Mouse (Mus musculus): ENCODE measurements at regions not wholly inside any gene's neighbourhood (a gene's known extent, or its start where the extent isn't known, plus 50 kb on each side); places are given as distances from the start of the nearest gene placed in this dataset.
A peak's percentile ranks its signal among the peaks of the same experiment; 100 is the strongest.

GRCm38 (mm10) chr4:95105424-95105823 is 53.4 kb upstream of the Jun start:
- H3K27me3 ChIP-seq (replicated peaks): no peaks in the 10 kb centered on the region
- peak overlapping the region; percentile 46 for H3K4me2 ChIP-seq (replicated peaks)
- no peaks in the 10 kb centered on the region for H3K9me3 ChIP-seq
- no peak overlapping the region for H3K9ac ChIP-seq
- H3K27ac ChIP-seq: no peak overlapping the region
- WGBS: 47% methylated on average over 3 of the region's 3 CpGs
- H3K36me3 ChIP-seq: no peaks in the 10 kb centered on the region
- H3K4me3 ChIP-seq (replicated peaks): no peak overlapping the region
- peak; percentile 66; the same call in 1 of the 2 replicates for ATAC-seq
- H3K4me1 ChIP-seq (replicated peaks): peaks cover 11% of the 10 kb centered on the region

- Histone ChIP-seq H3K4me2 (replicated peaks) (peak overlapping the region; percentile 46), H3K27ac (peak overlapping the region; percentile 56), H3K4me3 (replicated peaks) (no peak overlapping the region), H3K4me1 (replicated peaks) (peaks cover 11% of the 10 kb centered on the region), H3K9ac (peak overlapping the region; percentile 37), H3K36me3 (no peaks in the 10 kb centered on the region), H3K9me3 (no peaks in the 10 kb centered on the region), H3K27me3 (replicated peaks) (no peaks in the 10 kb centered on the region)
- peak; percentile 64 for ATAC-seq
- whole genome bisulfite sequencing: 38% methylated on average over 16 of the region's 16 CpGs
Measured at GRCm38 (mm10) chr4:95105926-95106622, 54.1 kb upstream of the Jun start.

GRCm38 (mm10) chr4:95106881-95107665 is 55.1 kb upstream of the Jun start:
- Histone ChIP-seq H3K27ac (no peak overlapping the region), H3K4me2 (replicated peaks) (no peak overlapping the region), H3K9ac (no peak overlapping the region)

GRCm38 (mm10) chr4:95108811-95109210 is 56.8 kb upstream of the Jun start:
- H3K36me3 ChIP-seq: no peaks in the 10 kb centered on the region
- H3K4me1 ChIP-seq (replicated peaks): peaks cover 11% of the 10 kb centered on the region
- no peak overlapping the region for H3K27ac ChIP-seq
- H3K9ac ChIP-seq: no peak overlapping the region
- H3K27me3 ChIP-seq (replicated peaks): no peaks in the 10 kb centered on the region
- no peaks in the 10 kb centered on the region for H3K9me3 ChIP-seq
- no peak overlapping the region for H3K4me2 ChIP-seq (replicated peaks)
- no peak for ATAC-seq
- no peak overlapping the region for H3K4me3 ChIP-seq (replicated peaks)
- 68% methylated on average over 6 of the region's 6 CpGs for WGBS

More at GRCm38 (mm10) chr4:95106881-95107665, 55.1 kb upstream of the Jun start:
- Histone ChIP-seq H3K27me3 (replicated peaks) (no peaks in the 10 kb centered on the region), H3K4me1 (replicated peaks) (peaks cover 11% of the 10 kb centered on the region), H3K36me3 (no peaks in the 10 kb centered on the region), H3K4me3 (replicated peaks) (no peak overlapping the region), H3K9me3 (no peaks in the 10 kb centered on the region)
- WGBS: 72% methylated on average over 10 of the region's 10 CpGs
- no peak for ATAC-seq

- Histone ChIP-seq H3K27ac (no peak overlapping the region), H3K4me1 (replicated peaks) (peaks cover 6% of the 10 kb centered on the region), H3K9ac (no peak overlapping the region), H3K9me3 (no peaks in the 10 kb centered on the region), H3K27me3 (replicated peaks) (no peaks in the 10 kb centered on the region), H3K4me3 (replicated peaks) (no peak overlapping the region), H3K36me3 (no peaks in the 10 kb centered on the region), H3K4me2 (replicated peaks) (no peak overlapping the region)
- no peak for ATAC-seq
- 80% methylated on average over 8 of the region's 8 CpGs for WGBS
Measured at GRCm38 (mm10) chr4:95110828-95111227, 58.8 kb upstream of the Jun start.

- Histone ChIP-seq H3K4me2 (replicated peaks) (no peak overlapping the region), H3K4me1 (replicated peaks) (no peaks in the 10 kb centered on the region), H3K27ac (no peak overlapping the region), H3K9me3 (no peaks in the 10 kb centered on the region), H3K4me3 (replicated peaks) (no peak overlapping the region), H3K36me3 (no peaks in the 10 kb centered on the region), H3K27me3 (replicated peaks) (no peaks in the 10 kb centered on the region), H3K9ac (no peak overlapping the region)
- 0 out of 2 replicates have a peak, but pooled peaks have one; percentile 68 for ATAC-seq
- 49% methylated on average over 5 of the region's 5 CpGs for WGBS
Measured at GRCm38 (mm10) chr4:95117158-95117681, 65.2 kb upstream of the Jun start.

- no peak for ATAC-seq
- no peaks in the 10 kb centered on the region for H3K36me3 ChIP-seq
- H3K9ac ChIP-seq: no peak overlapping the region
- WGBS: 88% methylated on average over 1 of the region's 1 CpGs
- H3K27ac ChIP-seq: no peak overlapping the region
- H3K4me3 ChIP-seq (replicated peaks): no peak overlapping the region
- no peak overlapping the region for H3K4me2 ChIP-seq (replicated peaks)
- no peaks in the 10 kb centered on the region for H3K4me1 ChIP-seq (replicated peaks)
- no peaks in the 10 kb centered on the region for H3K9me3 ChIP-seq
- no peaks in the 10 kb centered on the region for H3K27me3 ChIP-seq (replicated peaks)
Measured at GRCm38 (mm10) chr4:95120876-95121275, 68.9 kb upstream of the Jun start.

- no peaks in the 10 kb centered on the region for H3K27me3 ChIP-seq (replicated peaks)
- no peaks in the 10 kb centered on the region for H3K36me3 ChIP-seq
- H3K4me2 ChIP-seq (replicated peaks): no peak overlapping the region
- no peak for ATAC-seq
- 93% methylated on average over 1 of the region's 1 CpGs for WGBS
- H3K4me3 ChIP-seq (replicated peaks): no peak overlapping the region
- H3K27ac ChIP-seq: no peak overlapping the region
- H3K9me3 ChIP-seq: no peaks in the 10 kb centered on the region
- no peaks in the 10 kb centered on the region for H3K4me1 ChIP-seq (replicated peaks)
- no peak overlapping the region for H3K9ac ChIP-seq
Measured at GRCm38 (mm10) chr4:95125346-95125745, 73.3 kb upstream of the Jun start.

- no peak overlapping the region for H3K27ac ChIP-seq
- H3K27me3 ChIP-seq (replicated peaks): no peaks in the 10 kb centered on the region
- H3K4me2 ChIP-seq (replicated peaks): no peak overlapping the region
- no peak overlapping the region for H3K9ac ChIP-seq
- H3K9me3 ChIP-seq: no peaks in the 10 kb centered on the region
- ATAC-seq: no peak
- 76% methylated on average over 2 of the region's 2 CpGs for WGBS
- no peaks in the 10 kb centered on the region for H3K36me3 ChIP-seq
- no peaks in the 10 kb centered on the region for H3K4me1 ChIP-seq (replicated peaks)
- H3K4me3 ChIP-seq (replicated peaks): no peak overlapping the region
Measured at GRCm38 (mm10) chr4:95127970-95128369, 75.9 kb upstream of the Jun start.

- Histone ChIP-seq H3K9me3 (no peaks in the 10 kb centered on the region), H3K36me3 (no peaks in the 10 kb centered on the region), H3K4me3 (replicated peaks) (no peak overlapping the region), H3K9ac (no peak overlapping the region), H3K4me2 (replicated peaks) (no peak overlapping the region), H3K27me3 (replicated peaks) (no peaks in the 10 kb centered on the region), H3K27ac (no peak overlapping the region), H3K4me1 (replicated peaks) (peaks cover 5% of the 10 kb centered on the region; the same call in 1 of the 2 replicates)
- ATAC-seq: peak; percentile 81
- WGBS: 26% methylated on average over 3 of the region's 3 CpGs
Measured at GRCm38 (mm10) chr4:95133815-95134214, 81.8 kb upstream of the Jun start.

GRCm38 (mm10) chr4:95134611-95135010 is 82.6 kb upstream of the Jun start:
- H3K4me3 ChIP-seq (replicated peaks): no peak overlapping the region
- ATAC-seq: no peak
- 52% methylated on average over 5 of the region's 5 CpGs for WGBS

GRCm38 (mm10) chr4:95137413-95138143 is 85.6 kb upstream of the Jun start:
- no peak overlapping the region for H3K4me3 ChIP-seq (replicated peaks)
- 72% methylated on average over 12 of the region's 12 CpGs for WGBS
- no peak overlapping the region for H3K27ac ChIP-seq
- no peaks in the 10 kb centered on the region for H3K27me3 ChIP-seq (replicated peaks)
- no peak overlapping the region for H3K9ac ChIP-seq
- H3K4me2 ChIP-seq (replicated peaks): no peak overlapping the region
- no peaks in the 10 kb centered on the region for H3K9me3 ChIP-seq
- no peak for ATAC-seq
- peaks cover 5% of the 10 kb centered on the region; the same call in 1 of the 2 replicates for H3K4me1 ChIP-seq (replicated peaks)
- no peaks in the 10 kb centered on the region for H3K36me3 ChIP-seq

More at GRCm38 (mm10) chr4:95134611-95135010, 82.6 kb upstream of the Jun start:
- no peak overlapping the region for H3K9ac ChIP-seq
- H3K4me2 ChIP-seq (replicated peaks): no peak overlapping the region
- H3K27me3 ChIP-seq (replicated peaks): no peaks in the 10 kb centered on the region
- peaks cover 5% of the 10 kb centered on the region; the same call in 1 of the 2 replicates for H3K4me1 ChIP-seq (replicated peaks)
- no peak overlapping the region for H3K27ac ChIP-seq
- H3K36me3 ChIP-seq: no peaks in the 10 kb centered on the region
- no peaks in the 10 kb centered on the region for H3K9me3 ChIP-seq
